Mouse (Mus musculus) embryonic fibroblast, embryonic 13.5 days (primary cell): ENCODE measurements at regions not wholly inside any gene's neighbourhood (a gene's known extent, or its start where the extent isn't known, plus 50 kb on each side); places are given as distances from the start of the nearest gene placed in this dataset.
"Not testable (repeated sequence)": the region's sequence is repeated elsewhere in the genome, so short reads cannot be mapped to it uniquely, and the experiment has no call there.

Source experiments
- H3K27ac ChIP-seq: 2 replicates; pipeline ENCODE4 v1.5.1; 2012; ENCODE audit warnings: low read length, control low read depth, inconsistent platforms; ENCODE audit not compliant: insufficient read depth
- H3K4me1 ChIP-seq: 2 replicates; pipeline ENCODE4 v1.6.1; 2011; ENCODE audit warnings: low read length; ENCODE audit not compliant: control insufficient read depth, insufficient read depth
- H3K4me3 ChIP-seq: 2 replicates; pipeline ENCODE4 v1.5.1; 2011; ENCODE audit warnings: mild to moderate bottlenecking, control low read depth, low read length; ENCODE audit not compliant: insufficient read depth
- CTCF ChIP-seq: IDR thresholded peaks from 2 replicates; pipeline ENCODE4 v1.5.1; 2011; ENCODE audit warnings: mild to moderate bottlenecking, control low read depth, low read length, moderate library complexity, borderline replicate concordance; ENCODE audit not compliant: insufficient read depth
- POLR2A ChIP-seq: IDR thresholded peaks from 2 replicates; pipeline ENCODE4 v1.6.1; 2011; ENCODE audit warnings: low read depth, mild to moderate bottlenecking, control low read depth, low read length, moderate library complexity

DNA sequence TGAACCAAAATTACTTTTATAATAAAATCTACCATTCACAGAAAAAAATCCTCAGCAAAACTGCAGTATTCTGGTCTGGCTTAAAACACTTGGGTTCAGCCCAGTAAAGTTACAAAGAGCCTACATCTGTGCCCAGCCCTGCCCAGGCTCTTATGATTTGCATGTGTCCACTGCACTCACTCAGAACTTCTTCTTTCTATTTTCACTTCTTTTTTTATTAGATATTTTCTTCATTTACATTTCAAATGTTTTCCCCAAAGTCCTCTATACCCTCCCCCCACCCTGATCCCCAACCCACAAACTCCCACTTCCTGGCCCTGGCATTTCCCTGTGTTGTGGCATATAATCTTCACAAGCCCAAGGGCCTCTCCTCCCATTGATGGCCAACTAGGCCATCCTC, 1442.4 kb upstream of the Tacstd2 start:
- Histone ChIP-seq H3K27ac (no peak overlapping the region), H3K4me3 (no peak overlapping the region), H3K4me1 (no peaks in the 10 kb centered on the region)
- TF ChIP-seq POLR2A: no peak
- no peak for TF ChIP-seq CTCF

DNA sequence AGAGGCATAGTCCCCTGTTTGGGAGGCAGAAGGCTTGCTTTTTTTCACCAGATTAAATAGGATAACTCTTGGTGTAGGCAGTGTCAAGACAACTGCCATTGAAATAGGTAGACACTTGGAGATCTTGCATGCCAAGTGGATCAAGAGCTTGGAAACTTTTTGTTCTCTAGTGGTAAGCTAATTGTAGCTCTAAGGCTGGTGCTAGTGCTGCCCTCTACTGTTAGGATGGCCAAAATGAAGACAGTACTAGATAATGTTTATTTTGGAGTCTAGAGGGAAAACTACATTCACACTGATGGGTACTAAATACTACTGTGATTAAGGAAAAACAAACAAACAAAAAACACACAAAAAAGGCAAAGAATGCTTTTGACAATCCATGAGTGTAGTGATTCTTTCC, 1428.4 kb upstream of the Tacstd2 start:
- no peak overlapping the region for H3K27ac ChIP-seq
- TF ChIP-seq CTCF (no peak), POLR2A (no peak)
- no peaks in the 10 kb centered on the region for H3K4me1 ChIP-seq
- H3K4me3 ChIP-seq: no peak overlapping the region

- H3K4me3 ChIP-seq, H3K27ac ChIP-seq, H3K4me1 ChIP-seq: not testable (repeated sequence)
These were observed 1402.5 kb upstream of the Tacstd2 start for GRCm38 (mm10) chr6:68938104-68938503.

DNA sequence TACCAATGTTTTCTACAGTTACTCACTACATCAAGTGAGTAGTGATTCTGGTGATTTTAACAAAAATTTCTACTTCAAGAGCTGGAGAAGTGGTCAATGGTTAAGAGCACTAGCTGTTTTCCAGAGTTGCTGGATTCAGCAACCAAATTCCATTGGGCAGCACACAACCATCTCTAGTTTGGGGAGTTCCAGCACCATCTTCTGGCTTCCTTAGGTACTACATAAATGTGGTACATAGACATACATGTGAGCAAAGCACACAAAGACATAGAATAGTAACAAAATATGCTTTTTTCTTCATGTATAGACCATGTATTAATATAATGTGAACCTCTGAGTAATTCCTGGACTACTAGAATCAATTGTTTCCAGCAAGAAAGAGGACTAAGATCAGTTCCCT, 1396.3 kb upstream of the Tacstd2 start:
- H3K4me1 ChIP-seq, H3K27ac ChIP-seq, H3K4me3 ChIP-seq: not testable (repeated sequence)

DNA sequence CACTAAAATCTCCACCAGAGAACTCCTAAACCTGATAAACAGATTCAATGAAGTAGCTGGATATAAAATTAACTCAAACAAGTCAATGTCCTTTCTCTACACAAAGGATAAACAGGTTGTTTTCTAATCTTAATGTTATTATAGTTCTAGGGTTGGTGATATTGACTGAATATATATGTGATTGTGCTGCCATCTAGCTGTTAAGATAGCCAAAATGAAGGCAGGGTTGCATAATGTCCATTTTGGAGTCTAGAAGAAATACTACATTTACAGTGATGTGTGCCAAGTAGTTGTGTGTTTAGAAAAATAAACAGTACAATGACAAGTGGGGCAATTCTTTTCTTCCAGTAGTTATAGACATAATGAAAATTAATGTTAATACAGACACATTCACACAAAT, 1379.9 kb upstream of the Tacstd2 start:
- TF ChIP-seq CTCF (no peak), POLR2A (no peak)
- H3K4me1 ChIP-seq: no peaks in the 10 kb centered on the region
- no peak overlapping the region for H3K4me3 ChIP-seq
- no peak overlapping the region for H3K27ac ChIP-seq

DNA sequence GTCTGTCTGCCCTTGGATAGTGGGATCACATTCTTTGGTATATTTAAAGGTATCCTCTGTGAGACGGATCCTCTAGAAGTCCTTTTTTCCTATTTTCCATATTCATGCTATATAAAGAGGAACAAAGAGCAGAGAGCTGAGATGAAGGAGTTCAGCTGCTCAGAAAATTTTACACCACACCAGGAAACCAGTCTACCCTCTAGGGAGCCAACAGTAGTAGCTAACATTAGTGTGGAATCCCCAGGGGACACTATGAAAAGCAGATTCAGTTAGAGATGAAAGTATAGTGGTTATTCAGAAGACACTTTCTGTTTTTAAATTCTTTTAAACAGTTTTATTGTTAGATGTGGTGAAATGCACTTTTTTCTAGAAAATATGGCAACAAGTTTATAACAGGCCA, 1348.5 kb upstream of the Tacstd2 start:
- no peak for TF ChIP-seq POLR2A
- no peak for TF ChIP-seq CTCF
- Histone ChIP-seq H3K4me3 (no peak overlapping the region), H3K4me1 (no peaks in the 10 kb centered on the region), H3K27ac (no peak overlapping the region)

GRCm38 (mm10) chr6:68852761-68853160, 1317.2 kb upstream of the Tacstd2 start:
- not testable (repeated sequence) for H3K27ac ChIP-seq, H3K4me1 ChIP-seq, H3K4me3 ChIP-seq

GRCm38 (mm10) chr6:68852286-68852685, 1316.7 kb upstream of the Tacstd2 start:
- H3K4me3 ChIP-seq: no peak overlapping the region
- H3K4me1 ChIP-seq: no peaks in the 10 kb centered on the region
- H3K27ac ChIP-seq: no peak overlapping the region
- TF ChIP-seq CTCF: no peak
- TF ChIP-seq POLR2A: no peak

- no peaks in the 10 kb centered on the region for H3K4me1 ChIP-seq
- TF ChIP-seq POLR2A: no peak
- no peak for TF ChIP-seq CTCF
- no peak overlapping the region for H3K4me3 ChIP-seq
- H3K27ac ChIP-seq: no peak overlapping the region
These were observed 1299.6 kb upstream of the Tacstd2 start for GRCm38 (mm10) chr6:68835186-68835585.

GRCm38 (mm10) chr6:68834633-68835032, 1299.0 kb upstream of the Tacstd2 start:
- Histone ChIP-seq H3K4me1 (no peaks in the 10 kb centered on the region), H3K27ac (no peak overlapping the region), H3K4me3 (no peak overlapping the region)
- TF ChIP-seq POLR2A (no peak), CTCF (no peak)

DNA sequence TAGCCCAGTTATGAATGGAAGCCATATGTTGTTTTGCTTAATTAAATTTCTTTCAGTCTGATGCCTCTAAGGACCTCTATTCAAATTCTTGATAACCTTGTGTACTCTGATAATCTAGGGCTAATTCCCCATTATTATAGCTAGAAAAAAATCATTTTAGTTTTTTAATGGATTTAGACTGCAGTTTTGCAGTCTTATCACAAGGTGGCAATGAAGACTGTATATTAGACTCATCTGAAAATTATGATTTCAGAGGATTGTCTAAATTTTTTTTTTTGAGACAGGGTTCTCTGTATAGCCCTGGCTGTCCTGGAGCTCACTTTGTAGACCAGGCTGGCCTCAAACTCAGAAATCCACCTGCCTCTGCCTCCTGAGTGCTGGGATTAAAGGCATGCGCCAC, 1292.9 kb upstream of the Tacstd2 start:
- not testable (repeated sequence) for H3K27ac ChIP-seq, H3K4me1 ChIP-seq, H3K4me3 ChIP-seq

DNA sequence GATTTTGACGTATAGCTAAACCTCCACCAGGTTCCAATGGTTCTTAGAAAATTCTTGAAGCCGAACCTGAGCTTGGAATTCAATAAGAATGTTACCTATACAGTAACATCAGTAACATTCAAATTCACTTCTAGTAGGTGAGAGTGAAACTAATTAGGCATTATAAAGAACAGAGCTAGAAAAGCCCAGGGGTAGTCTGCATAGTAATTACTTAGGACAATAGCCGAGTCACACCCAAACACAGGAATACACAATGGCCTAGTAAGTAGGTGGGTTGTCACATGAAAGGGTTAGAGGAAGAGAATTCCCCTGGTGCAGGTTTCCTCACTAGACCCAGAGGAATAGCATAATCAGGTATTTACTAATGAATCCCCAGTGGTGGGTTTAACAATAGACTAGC, 1277.8 kb upstream of the Tacstd2 start:
- no peak for TF ChIP-seq CTCF
- no peak for TF ChIP-seq POLR2A
- Histone ChIP-seq H3K4me3 (no peak overlapping the region), H3K4me1 (no peaks in the 10 kb centered on the region), H3K27ac (no peak overlapping the region)

DNA sequence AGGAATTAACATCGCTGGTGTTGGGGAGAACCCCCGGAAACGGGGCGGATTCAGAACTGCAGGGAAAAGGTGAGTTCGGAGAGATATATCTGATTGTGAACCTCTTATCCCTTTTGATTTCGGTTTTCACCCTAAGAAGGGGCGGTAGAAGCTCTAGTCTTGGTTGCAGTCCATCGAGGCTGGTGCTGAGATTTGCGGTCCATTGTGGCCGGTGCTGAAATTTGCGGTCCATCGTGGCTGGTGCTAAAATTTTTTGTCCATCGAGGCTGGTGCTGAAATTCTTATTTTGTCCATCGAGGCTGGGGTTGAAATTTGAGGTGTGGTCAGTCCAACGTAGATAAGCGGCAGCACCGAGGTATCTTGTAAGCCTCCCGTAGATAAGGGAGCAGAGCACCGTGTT, 1263.6 kb upstream of the Tacstd2 start:
- not testable (repeated sequence) for H3K4me1 ChIP-seq, H3K4me3 ChIP-seq, H3K27ac ChIP-seq
